Mouse (Mus musculus) lung, postnatal 4 days (tissue): Measurements from ENCODE around the gene Pstpip1.

Experiments
- DNase-seq, 2 experiments: peaks; one replicate each; pipeline ENCODE4 v3.0.0; 2021

Pstpip1 gene

DNA sequence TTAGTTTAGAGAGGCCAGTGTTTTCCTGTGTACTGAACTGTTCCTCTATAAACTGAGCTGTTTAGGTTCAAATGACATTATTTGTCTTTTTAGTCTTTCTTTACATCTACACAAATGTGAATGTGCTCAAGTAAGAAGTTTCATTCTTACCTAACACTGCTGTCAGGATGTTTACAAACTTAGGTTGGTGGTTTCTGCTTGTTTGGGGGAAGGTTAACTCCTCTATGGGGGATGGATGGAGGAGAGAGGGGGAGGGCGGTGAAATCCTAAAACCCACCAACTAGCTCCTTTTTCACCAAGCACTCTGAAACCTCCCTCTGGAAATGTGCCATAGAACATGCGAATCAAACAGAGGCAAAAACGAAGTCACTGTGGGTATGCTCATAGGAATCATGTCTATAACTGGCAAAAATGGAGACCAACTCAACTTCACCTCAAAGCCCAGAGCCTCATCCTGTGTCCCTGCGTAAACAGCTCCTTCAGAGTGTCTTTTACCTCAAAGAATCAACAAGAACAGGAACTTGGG is 62.8 kb downstream of the Pstpip1 start:
- DNase-seq: no peak

DNA sequence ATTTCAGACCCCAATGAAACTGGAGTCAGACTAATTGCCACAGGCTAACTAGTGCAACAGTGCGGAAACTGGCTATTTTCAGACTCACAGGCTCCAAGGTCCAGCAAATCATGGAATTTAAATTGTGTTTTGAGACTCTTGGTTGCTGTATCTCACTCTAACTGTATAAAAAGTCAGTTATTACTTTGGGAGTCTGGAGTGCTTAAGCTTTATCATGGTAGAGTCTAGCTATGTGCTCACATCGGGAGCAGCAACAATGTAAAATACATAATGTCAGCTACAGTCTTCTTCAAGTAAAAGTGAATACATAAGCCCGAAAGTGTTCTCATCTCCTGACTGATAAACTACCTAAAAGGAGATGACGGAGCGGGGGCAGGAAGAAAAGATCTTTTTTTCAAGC is 64.8 kb downstream of the Pstpip1 start:
- DNase-seq: no peak

DNA sequence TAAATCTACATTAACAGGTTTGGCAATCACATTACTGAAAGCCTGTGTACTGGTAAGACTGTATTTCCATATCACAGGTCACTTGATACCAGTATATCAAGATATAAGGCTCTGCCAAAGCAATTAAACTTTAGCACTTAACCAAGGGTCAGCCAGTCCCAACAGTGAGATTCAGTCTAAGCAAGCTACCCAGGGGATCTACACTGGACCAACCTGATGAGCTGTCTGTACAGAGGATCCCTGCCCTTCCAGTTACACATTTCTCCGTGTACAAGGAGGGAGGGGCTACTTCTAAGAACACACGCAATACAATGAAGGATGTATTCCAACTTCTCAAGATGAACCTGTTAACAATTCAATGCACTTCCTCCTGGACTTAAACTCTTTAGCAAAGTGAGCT is 68.3 kb downstream of the Pstpip1 start:
- no peak for DNase-seq

DNA sequence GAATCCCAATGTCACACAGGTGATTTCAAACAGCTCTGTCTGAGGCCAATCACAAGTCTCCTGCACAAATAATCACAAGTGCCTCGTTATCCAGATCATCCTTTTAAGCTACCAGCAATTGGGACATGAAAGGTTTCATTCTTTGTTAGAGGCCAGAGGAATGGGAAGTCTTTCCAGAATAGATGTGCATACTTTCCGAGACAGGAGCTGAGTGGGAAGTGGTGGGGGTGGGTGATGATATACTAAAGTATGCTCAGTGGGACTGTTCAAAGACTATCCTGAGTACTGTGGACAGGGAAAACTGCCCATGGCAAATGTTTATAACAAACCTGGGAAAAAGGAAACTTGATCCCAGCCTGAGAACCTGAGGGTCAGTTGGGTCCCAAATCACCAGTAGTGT is 69.7 kb downstream of the Pstpip1 start:
- DNase-seq: no peak

DNA sequence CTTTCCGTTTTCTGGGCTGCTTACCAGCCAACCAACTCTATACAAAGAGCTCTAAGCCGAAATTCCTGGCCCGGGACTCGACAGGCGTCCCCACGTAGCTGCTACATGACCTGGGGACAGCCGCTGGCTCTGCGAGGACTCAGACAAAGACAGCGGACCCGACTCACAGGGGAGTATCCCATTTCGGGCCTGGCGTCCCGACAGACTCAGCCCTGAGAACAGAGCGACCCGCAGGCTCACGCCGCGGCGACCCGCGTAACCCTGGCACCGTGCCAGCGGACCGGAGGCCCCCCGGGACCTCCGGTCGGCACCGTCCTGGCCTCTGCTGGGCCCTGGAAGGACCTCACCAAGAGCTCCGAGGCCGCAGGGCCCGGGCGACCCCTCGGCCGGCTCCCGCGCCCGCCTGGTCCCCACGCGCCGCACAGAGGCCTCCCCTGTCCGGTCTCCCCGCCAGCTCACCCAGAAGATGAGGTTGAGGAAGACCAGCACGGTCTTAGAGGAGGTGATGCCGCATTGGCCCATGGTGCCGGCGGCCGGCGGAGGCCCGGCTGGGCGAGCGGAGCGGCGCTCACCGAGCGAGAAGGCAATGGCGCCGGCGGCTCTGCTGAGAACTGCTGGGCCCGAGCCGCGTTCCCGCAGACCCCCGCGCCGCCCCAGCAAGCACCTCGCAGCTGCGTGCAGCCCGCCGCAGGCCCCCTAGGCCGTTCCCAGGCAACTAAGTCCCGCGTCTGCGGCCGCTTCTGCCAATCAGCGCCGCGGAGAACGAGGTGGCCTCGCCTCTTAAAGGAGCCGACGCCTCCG is 70.8 kb downstream of the Pstpip1 start:
- peak; percentile 89 to 92 for DNase-seq

DNA sequence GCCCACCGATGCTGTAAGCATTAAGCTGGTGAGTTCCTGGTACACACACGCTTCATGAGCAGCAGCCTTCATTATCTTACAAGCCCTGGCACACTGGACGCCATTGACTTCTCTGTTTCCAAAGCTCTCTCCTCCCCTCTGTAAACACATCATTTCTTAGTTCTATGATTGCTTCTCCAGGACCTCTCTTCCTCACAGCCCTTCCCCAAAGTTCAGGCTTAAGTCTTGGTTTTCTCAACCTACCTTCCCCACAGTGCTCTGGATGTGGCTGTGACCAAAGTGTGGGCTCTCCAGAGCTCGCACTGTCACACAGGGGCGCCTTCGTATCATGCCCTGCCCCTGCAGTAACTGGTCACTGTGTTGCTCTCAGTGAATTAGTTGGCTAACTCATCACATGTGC is 75.6 kb downstream of the Pstpip1 start, which contains the start of gene Tspan3:
Gene Tspan3 (minus strand): TSS at position 101 of the 400 bp plus-strand sequence.
- DNase-seq: no peak

DNA sequence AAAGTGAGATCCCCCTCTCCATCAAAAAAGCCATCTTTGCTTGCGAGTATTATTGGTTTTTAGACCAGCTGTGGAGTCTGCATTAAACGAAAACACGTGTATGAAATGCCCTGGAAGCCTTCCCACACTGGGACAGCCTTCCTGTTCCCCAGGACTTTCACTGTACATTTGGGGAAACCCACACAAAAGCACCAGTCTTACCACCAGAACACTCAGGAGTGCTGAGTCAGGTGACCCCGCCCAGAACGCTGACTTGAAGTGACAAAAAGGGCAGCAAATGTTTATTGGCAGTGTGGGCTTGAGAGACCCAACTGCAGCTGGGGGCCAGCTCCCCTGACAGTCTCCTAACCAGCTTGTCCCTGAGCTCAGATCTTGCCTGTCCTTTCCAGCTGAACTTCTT is 76.4 kb downstream of the Pstpip1 start:
- DNase-seq: no peak

DNA sequence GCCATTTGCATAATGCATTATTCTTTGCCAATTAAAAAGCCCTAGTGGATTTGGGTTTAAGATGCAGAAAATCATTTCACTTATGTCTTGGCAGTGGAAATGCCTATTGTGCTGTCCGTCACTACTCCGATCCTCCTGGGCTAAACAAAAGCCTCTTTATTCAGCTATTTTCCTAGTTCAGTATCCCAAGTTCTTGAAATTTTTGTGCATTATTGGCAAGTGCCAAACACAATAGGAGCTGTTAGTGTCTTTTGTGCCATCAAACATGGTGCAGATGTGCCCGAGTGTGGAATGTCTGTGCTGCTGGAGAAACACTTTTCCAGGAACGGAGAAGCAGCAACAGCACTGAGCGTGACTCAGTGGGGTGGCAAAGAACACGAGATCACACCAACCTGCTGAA is 77.9 kb downstream of the Pstpip1 start:
- no peak for DNase-seq

DNA sequence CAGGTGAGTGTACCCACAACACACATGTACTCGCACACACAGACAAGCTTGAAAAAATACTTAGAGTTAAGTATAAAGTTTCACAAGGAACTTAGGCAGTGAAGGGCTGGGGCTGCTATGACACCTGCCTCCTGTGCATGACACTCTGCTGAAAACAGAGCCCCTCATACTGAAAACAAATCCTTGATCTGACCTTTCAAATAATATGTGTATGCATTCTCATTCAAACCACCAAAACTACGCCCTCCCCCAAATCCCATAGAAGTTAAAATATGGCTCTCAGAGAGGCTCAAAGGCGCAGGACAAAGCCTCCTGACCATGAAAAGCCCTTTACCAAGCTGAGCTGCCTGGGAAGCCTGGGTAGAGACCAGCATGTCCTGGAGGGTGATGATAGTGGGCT is 85.6 kb downstream of the Pstpip1 start:
- DNase-seq: no peak

DNA sequence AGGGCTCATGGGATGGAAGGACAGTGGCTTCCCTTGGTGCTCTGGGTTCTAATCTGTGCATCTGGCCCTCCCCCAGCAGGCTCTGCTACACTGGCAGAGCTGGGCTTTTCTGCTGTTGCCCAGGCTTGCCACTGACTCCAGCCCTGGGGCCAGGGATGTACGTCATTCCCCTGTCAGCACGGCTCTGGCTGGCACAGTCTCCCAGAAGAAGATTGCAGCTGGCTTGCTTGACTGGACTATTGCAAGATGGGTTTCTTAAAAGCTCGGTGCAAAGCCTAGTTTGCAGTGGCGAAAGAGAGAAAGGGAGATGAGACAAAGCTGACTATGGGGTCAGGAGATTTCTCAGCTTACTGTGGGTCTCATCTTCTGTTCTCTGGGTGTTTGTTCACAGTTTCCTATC is 87.6 kb downstream of the Pstpip1 start:
- no peak for DNase-seq
